Mouse (Mus musculus) kidney, postnatal 0 days (tissue): ENCODE data around the gene Mrps5. TPM values are rescaled to one million over a fixed set of nuclear protein-coding genes. Genes with fewer than 3 reads are reported as not detected.
A peak's percentile ranks its signal among the peaks of the same experiment; 100 is the strongest.

ENCODE experiments used
- ATAC-seq: fragments of 200-750 bp; cut with Nextera tagmentation; replicated peaks from 2 replicates; pipeline ENCODE4 v1.8.0; 2017; ENCODE audit warnings: low read depth, moderate number of reproducible peaks, moderate TSS enrichment, moderate library complexity; ENCODE audit not compliant: low FRiP score
- DNase-seq: peaks from one replicate; pipeline ENCODE4 v3.0.0-alpha.2; 2016; ENCODE audit warnings: low spot score
- H3K27ac ChIP-seq: fragments of 300-500 bp; sonication (generic); 2 replicates; pipeline ENCODE4 v1.5.1; 2014; ENCODE audit warnings: mild to moderate bottlenecking
- H3K27me3 ChIP-seq: fragments of 300-500 bp; sonication (generic); 2 replicates; pipeline ENCODE4 v1.6.1; 2014; ENCODE audit warnings: low read length, mixed read lengths; ENCODE audit not compliant: insufficient read depth
- H3K36me3 ChIP-seq: fragments of 300-500 bp; sonication (generic); 2 replicates; pipeline ENCODE4 v1.6.1; 2014; ENCODE audit warnings: low read length, mixed read lengths; ENCODE audit not compliant: insufficient read depth
- H3K4me1 ChIP-seq: fragments of 300-500 bp; sonication (generic); replicated peaks from 2 replicates; pipeline ENCODE4 v1.6.1; 2014; ENCODE audit warnings: antibody characterized with exemption, low read length, mixed read lengths; ENCODE audit not compliant: insufficient read depth
- H3K4me2 ChIP-seq: fragments of 300-500 bp; sonication (generic); 2 replicates; pipeline ENCODE4 v1.6.1; 2014; ENCODE audit warnings: mild to moderate bottlenecking, low read length, moderate library complexity, mixed read lengths
- H3K4me3 ChIP-seq: fragments of 300-500 bp; sonication (generic); replicated peaks from 2 replicates; pipeline ENCODE4 v1.5.1; 2014; ENCODE audit warnings: low read depth, low read length
- H3K9ac ChIP-seq: fragments of 300-500 bp; sonication (generic); 2 replicates; pipeline ENCODE4 v1.6.1; 2014; ENCODE audit warnings: low read depth, low read length
- H3K9me3 ChIP-seq: fragments of 300-500 bp; sonication (generic); replicated peaks from 2 replicates; pipeline ENCODE4 v1.6.1; 2016; ENCODE audit warnings: low read length, inconsistent platforms, mixed read lengths
- CTCF ChIP-seq: IDR thresholded peaks from 2 replicates; pipeline ENCODE4 v1.5.1; 2016; ENCODE audit warnings: antibody characterized with exemption, low read depth, mild to moderate bottlenecking, moderate library complexity
- WGBS: fragments of 180-500 bp; shearing (Covaris S2); extraction: QIAGEN DNeasy Blood & Tissue Kit; methylation state at CpG from one replicate; pipeline ENCODE4 v1.1.7; 2014; 5-methylcytosine and 5-hydroxymethylcytosine counted together
- polyA plus RNA-seq: library from polyadenylated mRNA; unstranded; fragments of >200 nt; fragmentation: Nextera tagmentation; extraction: Ambion mirVana; gene quantifications from 2 replicates; pipeline ENCODE4 v1.2.1, GENCODE M21; 2015

Mrps5 gene
- polyA plus RNA-seq, 1 experiment from 2014 or later: 151 TPM

DNA sequence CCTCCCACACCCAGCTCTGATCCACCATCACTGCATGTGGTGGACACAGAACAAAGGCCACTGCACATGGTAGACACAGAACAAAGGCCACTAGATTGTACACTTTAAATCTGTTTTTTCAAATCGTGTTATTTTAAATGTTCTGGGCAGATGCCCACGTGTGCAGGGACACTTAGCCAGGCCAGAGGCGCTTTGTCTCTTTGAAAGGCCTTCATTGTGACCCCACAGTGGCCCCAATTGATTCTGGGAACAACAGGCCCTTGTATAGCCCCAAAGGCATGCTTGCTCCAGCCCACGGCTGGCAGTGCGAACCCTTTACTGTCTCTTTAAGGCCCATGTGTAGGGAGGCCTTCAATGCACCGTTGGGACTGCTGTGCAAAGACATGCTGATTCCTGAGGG lies 40.3 kb downstream of the Mrps5 start:
- no peak overlapping the region for H3K4me2 ChIP-seq
- H3K27me3 ChIP-seq: no peaks in the 10 kb centered on the region
- H3K27ac ChIP-seq: no peak overlapping the region
- ATAC-seq: no peak
- no peaks in the 10 kb centered on the region for H3K4me1 ChIP-seq
- no peaks in the 10 kb centered on the region for H3K36me3 ChIP-seq
- no peak for DNase-seq
- no peak overlapping the region for H3K4me3 ChIP-seq
- WGBS: 79% methylated on average over 6 of the region's 6 CpGs
- no peak overlapping the region for H3K9ac ChIP-seq
- H3K9me3 ChIP-seq: no peaks in the 10 kb centered on the region
- TF ChIP-seq CTCF: no peak

DNA sequence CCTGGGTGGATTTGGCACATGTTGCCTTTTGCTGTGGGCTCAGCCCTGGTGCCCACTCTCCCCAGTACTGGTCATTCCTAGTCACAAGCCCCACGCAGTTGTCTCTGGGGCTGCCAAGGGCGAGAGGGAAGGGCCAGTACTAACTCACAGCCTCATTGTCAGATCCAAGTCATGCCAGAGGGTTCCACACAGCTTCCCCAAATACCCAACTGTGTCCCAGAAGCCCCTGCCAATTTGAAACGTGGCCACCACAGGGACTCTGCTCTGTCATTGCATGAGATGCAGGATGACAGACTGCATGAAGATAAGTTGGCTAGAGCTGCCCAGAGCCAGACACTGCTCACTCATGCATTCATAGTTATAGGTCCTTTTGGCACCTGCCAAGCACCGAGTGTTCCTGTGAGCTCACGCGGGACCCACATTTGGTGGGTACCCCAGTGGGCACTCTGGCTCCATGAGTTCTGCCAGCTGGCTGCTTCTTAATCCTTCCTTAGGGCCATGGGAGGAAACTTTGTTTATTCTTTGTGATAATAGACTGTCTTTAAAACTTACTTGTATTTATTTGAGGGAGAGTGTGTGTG lies 41.1 kb downstream of the Mrps5 start:
- H3K27me3 ChIP-seq: no peaks in the 10 kb centered on the region
- ATAC-seq: no peak
- H3K9ac ChIP-seq: no peak overlapping the region
- 65% methylated on average over 6 of the region's 6 CpGs for WGBS
- H3K9me3 ChIP-seq: no peaks in the 10 kb centered on the region
- H3K4me1 ChIP-seq: no peaks in the 10 kb centered on the region
- H3K36me3 ChIP-seq: no peaks in the 10 kb centered on the region
- DNase-seq: no peak
- TF ChIP-seq CTCF: no peak
- no peak overlapping the region for H3K4me2 ChIP-seq
- H3K4me3 ChIP-seq: no peak overlapping the region
- H3K27ac ChIP-seq: no peak overlapping the region

DNA sequence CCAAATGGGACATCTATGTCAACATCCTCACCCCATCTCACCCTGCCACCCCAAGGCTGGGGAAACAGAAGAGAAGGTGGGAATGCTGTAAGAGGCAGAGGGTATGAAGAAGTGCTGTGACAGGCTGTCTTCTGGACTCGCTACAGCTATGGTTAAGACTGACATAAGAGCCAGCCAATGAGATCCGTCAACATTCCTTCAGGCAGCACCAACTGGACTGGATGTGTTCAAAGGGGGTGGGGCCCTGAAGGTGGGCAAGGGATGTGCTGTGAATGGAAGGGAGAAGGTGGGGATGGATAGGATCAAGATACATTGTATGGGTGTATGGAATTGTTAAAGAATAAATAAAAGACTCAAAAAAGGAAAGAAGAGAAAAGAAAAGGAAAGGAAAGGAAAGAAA lies 45.6 kb downstream of the Mrps5 start:
- no peak for DNase-seq
- no peaks in the 10 kb centered on the region for H3K4me1 ChIP-seq
- WGBS: 67% methylated on average over 2 of the region's 2 CpGs
- H3K27me3 ChIP-seq: no peaks in the 10 kb centered on the region
- no peaks in the 10 kb centered on the region for H3K36me3 ChIP-seq
- H3K4me3 ChIP-seq: no peak overlapping the region
- TF ChIP-seq CTCF: no peak
- ATAC-seq: no peak
- H3K9me3 ChIP-seq: no peaks in the 10 kb centered on the region
- H3K4me2 ChIP-seq: no peak overlapping the region
- no peak overlapping the region for H3K27ac ChIP-seq
- H3K9ac ChIP-seq: no peak overlapping the region

DNA sequence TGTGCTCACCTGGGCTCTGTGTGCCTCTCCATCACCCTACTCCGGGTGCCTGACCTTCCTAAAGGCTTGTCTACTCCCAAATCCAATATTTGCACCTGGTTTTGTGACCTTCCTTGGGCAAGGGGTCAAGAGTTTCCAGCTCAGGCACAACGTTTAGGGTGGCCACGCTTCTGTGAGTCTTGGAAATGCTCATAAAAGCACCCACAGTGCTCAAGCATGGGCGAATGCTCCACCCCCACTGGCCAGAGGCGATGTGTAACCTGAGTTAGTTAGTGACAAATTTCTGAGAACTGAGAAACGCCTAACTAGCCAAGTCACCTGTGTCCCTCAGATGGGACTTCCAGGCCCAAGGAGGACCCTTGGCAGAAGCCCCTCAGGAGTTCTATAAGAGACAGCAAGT lies 48.6 kb downstream of the Mrps5 start:
- Histone ChIP-seq H3K27ac (peak overlapping the region; percentile 37), H3K36me3 (no peaks in the 10 kb centered on the region), H3K9ac (no peak overlapping the region), H3K27me3 (no peaks in the 10 kb centered on the region), H3K9me3 (no peaks in the 10 kb centered on the region), H3K4me2 (no peak overlapping the region), H3K4me1 (no peaks in the 10 kb centered on the region), H3K4me3 (no peak overlapping the region)
- ATAC-seq: peak; percentile 83; the same call in 1 of the 2 replicates
- no peak for DNase-seq
- TF ChIP-seq CTCF: no peak
- 24% methylated on average over 6 of the region's 6 CpGs for WGBS

DNA sequence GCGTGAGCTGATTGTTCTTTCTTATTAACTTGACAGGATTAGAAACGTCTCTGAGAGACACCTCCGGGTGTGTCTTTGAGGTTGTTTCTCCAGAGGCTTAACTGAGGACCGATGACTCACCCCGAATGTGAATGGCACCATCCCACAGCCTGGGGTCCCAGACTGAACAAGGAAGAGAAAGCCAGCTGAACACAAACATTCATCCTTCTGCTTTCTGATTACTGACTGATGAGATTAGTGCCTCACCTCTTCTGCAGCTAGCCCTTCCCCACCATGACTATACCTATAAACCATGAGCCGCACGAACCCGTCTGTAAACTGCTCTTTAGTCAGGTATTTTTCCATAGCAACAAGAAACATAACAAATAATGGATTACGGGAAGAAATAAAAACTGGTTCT lies 52.0 kb downstream of the Mrps5 start:
- 70% methylated on average over 9 of the region's 9 CpGs for WGBS
- Histone ChIP-seq H3K4me1 (no peaks in the 10 kb centered on the region), H3K4me2 (no peak overlapping the region), H3K4me3 (no peak overlapping the region), H3K9me3 (no peaks in the 10 kb centered on the region), H3K27me3 (no peaks in the 10 kb centered on the region), H3K36me3 (no peaks in the 10 kb centered on the region), H3K9ac (no peak overlapping the region), H3K27ac (no peak overlapping the region)
- ATAC-seq: no peak
- TF ChIP-seq CTCF: no peak
- DNase-seq: no peak

DNA sequence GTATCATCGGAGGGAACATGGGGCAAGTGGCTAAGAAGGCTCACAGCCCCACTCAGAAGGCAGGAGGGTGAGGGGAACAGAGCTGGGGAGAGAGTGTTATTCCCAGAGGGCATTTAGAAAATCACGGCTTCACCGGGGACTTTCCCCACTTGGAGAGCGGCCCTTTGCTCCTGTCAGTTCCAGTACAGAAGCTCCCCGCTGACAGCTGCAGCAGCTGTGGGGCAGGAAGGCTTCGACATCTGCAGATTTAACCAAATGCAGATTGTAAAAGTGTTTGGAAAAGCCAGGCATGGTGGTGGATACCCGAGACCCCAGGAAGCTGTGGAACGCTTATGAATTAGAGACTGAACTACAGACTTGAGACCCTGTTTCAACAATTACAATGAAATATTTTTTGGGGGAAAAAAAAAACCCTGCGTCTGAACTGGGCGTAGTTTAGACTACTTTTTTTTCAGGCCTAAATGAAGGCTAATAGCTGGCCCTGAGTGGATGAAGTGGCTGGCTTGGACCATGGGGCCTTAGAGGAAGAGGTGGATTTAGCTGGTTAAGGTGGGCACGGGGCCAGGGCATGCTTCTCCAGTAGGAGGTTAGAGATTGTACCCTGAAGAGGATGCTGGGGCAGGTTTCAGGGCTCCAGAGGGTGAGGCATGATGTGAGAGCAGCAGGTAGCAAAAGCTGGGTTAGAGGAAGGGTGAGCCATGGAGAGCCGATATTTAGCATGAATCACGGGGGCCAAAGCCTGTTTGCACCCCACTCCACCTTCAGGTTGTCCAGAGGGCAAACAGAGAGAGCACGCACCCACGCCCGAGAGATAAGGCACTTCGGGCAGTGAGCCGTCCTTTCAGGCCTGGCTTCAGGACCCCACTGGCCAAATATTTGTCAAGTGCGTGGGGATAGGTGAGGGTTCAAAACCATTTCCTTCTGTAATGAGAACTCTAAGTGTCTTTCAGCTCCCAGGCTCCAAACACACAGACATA lies 57.0 kb downstream of the Mrps5 start:
- Histone ChIP-seq H3K4me2 (no peak overlapping the region), H3K27me3 (no peaks in the 10 kb centered on the region), H3K4me3 (no peak overlapping the region), H3K9ac (no peak overlapping the region), H3K27ac (no peak overlapping the region), H3K4me1 (0 out of 2 replicates have a peak, but pooled peaks cover 5% of the 10 kb centered on the region), H3K36me3 (0 out of 2 replicates have a peak, but pooled peaks cover 3% of the 10 kb centered on the region), H3K9me3 (no peaks in the 10 kb centered on the region)
- DNase-seq: no peak
- no peak for ATAC-seq
- WGBS: 61% methylated on average over 19 of the region's 19 CpGs
- no peak for TF ChIP-seq CTCF
